Mouse (Mus musculus) layer of hippocampus, postnatal 14 days (tissue): ENCODE measurements at regions not wholly inside any gene's neighbourhood (a gene's known extent, or its start where the extent isn't known, plus 50 kb on each side); places are given as distances from the start of the nearest gene placed in this dataset.
A peak's percentile ranks its signal among the peaks of the same experiment; 100 is the strongest.
"Not testable (repeated sequence)": the region's sequence is repeated elsewhere in the genome, so short reads cannot be mapped to it uniquely, and the experiment has no call there.

Source experiments
- DNase-seq, 2 experiments: peaks; one replicate each; pipeline ENCODE4 v3.0.0; 2021 to 2022; ENCODE audit warnings: low spot score in 2 of 2, mixed read lengths in 1 of 2

DNA sequence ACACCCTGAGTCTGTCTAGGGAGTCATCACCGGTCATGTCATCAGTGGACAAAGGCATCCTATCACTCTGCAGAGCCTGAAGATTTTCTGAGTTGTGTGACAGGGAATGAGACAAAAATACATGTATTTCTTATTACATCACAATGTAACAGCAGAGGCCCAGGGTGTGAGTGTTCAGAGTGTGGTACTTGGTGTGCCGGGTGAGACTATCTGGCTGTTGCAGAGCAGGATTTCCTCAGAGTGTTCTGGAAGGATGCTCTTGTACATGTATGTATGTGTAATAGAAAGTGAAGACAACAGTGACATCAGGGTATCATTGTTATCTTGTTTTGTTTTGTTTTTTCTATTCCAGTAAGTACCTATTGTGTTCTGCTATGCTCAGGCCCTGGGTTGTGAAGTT, 87.7 kb downstream of the Rhob start:
- DNase-seq = no peak

DNA sequence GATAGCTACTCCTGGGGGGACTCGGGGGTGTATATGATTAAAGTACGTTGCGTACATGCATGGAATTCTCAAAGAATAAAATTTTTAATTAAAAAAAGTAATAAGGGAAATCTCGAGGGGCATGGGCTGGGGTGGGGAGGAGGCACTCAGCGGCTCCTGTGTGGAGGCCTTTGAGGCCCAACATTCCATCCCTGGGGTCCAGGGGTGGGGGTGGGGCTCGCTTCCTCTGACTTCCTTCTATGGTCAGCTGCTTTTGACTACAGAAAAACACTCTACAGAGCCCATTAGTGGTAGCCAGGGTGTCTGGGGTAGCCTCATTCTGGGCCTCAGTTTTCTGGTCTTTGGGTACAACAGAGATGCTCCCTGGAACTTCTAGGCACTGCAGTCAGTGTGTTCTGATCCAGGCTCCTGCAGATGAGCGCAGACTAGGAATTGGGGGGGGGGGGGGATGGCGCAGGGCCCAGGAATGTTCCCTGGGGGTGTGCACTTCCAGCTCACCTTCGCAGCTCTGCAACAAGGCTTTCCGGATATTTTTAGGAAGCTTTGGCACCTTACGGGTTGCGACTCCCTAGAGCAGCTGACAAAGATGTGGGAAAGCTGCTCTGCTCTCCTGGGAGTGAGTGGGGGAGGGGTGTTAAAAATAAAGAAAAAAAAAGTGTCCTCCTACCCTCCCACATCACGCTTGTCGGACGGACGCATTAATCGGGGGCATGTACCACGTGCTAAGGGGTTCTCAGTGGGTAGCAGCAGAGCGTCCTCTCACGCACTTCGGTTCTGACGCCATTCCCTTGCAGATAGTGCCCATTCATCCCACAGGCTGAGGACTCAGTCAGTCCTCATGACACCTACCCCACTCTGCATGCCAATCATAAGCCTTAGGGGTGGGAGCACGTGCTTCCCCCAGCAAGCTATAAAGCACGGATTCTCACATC, 89.1 kb downstream of the Rhob start:
- DNase-seq = no peak

DNA sequence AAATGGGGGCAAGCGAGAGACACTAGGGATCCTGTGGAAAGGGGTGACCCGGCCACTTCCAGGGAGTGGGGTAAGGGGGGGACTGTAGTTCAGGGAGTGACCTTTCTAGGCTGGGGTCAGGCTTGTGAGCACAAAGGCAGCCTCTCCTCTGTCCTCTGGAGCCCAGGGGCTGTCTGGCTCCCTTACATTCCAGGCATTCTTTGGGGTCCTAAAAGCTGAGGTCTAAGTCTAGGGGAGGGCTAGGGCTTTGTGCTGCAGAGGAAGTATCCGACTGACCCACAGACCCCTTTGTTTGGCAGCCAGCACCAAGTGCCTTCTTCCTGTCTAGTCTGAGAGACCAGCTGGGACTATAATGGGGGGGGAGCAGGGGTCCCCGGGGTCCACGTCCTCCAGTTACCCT, 88.9 kb downstream of the Hs1bp3 start:
- no peak for DNase-seq

DNA sequence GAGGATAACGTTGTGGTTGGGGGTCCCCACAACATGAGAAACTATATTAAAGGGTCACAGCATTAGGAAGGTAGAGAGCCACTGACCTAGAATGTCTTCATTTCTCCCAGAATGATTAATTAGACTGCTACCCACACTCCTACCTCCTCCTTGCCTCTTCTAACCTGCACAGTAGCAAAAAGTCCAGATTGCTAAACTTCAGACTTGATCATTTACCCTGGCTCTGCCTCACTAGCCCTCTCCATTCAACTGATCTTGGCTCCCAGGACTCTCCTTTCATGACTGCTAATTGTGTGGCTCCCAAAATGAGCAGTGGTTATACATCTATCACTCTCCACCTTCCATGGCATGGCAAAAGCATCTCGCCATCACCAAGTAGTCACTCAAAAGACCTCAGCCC, 88.1 kb downstream of the Hs1bp3 start:
- no peak for DNase-seq

DNA sequence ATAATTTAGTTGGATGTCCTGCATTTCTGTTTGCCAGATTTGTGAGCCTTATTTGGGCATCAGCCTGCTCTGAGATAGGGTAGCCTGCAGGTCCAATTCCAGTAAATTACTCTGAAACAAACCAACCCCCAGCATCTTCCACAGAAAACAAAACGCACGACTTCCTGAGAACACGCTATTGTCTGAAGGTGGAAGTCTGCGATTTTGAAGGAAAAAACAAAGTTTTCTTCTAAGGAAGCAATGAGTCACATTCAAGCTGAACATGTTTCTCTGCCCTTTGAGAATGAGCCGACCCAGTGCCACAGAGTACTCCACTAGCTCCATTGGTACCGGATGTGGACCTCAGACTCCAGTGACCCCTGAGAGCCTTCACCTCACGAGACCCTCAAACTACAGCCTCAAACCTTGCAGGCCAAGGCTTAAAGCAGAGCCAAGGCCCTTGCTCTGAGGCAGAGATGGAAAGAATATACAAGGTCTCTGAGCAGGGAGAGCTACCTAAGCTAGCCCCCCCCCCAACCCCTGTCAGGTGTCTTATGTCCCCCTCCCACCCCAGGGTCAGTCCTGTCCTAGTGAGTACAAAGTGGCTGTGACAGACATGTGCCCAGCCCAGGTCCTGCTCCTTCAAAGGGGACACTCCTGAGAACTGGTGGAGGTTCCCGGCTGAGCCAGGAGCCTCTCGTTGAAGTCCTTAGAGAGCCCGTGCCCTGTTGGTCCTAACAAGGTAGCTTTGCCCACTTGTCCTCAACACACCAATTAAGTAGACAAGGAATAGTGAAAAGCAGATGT, 87.3 kb downstream of the Hs1bp3 start:
- no peak for DNase-seq

DNA sequence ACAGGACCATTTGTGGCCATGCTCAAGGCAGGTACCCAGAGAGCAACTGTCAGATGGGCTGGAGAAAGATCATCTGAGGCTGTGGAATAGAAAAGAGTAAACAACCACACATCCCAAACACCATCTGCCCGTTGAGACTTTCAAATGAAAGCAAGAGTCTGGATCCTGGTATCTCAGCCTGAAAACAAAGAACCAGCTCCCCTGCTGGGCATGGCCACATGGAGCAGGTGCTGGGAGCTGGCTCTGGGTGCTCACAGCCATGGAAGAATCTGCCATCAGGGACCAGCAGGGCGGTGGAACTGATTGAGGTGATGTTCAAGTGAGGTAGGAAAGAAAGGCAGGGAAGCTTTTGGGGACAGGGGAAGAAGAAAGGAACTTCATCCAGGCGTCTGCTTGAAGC, 85.6 kb downstream of the Hs1bp3 start:
- DNase-seq = peak; percentile 31 to 43

DNA sequence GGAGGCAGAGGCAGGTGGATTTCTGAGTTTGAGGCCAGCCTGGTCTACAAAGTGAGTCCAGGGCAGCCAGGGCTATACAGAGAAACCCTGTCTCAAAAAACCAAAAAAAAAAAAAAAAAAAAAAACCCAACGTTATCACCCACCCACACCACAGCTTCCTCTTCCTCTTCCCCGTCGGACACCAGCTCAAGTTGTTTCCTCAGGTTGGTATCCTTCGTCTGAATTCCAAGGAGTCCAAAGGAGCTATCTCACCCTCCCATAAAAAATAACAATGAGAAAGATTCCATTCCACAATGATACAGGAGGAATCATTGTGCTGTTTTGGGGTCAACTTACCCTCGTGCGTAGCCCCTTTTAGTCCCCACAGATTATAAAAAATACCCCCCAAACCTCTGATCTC, 83.2 kb downstream of the Hs1bp3 start:
- DNase-seq = not testable (repeated sequence)

DNA sequence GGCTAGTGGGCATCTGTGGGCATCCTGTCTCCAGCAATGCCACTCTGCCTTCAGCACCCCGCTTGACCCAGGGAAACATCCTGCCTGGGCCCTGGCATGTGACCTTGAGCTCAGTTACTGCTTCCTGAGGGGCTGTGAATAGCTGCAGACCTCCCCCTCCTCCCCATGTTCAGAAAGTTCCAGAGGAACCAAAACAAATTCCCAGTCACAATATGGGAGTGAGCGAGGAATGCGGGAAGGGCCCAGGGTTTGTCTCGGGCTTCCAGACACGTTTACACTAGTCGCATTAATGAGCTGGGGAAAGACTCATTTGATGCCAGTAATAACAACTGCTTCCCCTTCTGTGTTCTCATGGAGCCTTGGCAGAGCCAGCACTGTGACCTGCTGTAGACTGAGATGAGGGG, 81.7 kb downstream of the Hs1bp3 start:
- peak; percentile 20 to 36 for DNase-seq

DNA sequence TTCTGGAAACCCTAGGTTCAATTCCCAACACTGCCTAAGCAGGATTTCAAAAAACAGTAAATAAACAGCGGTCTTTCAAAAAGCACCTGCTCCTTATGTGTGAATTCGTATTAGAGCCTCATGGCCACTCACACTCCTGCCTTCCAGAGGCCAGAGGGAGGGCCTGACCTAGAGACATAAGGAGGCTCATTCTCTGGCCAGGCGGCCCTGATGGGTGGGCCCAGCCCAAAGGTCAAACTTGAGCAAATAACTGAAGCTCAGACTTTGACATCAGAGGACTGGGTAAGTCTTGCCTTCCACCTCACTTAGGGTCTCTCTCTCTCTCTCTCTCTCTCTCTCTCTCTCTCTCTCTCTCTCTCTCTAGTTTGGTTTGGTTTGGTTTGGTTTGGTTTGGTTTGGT, 80.7 kb downstream of the Hs1bp3 start:
- DNase-seq = no peak
